Mouse (Mus musculus) MEL (cell line): ENCODE measurements at regions not wholly inside any gene's neighbourhood (a gene's known extent, or its start where the extent isn't known, plus 50 kb on each side); places are given as distances from the start of the nearest gene placed in this dataset.

Source experiments
- CTCF ChIP-seq, 3 experiments: IDR thresholded peaks in 2 of 3; conservative IDR thresholded peaks in 1 of 3; 2 replicates each; pipeline ENCODE4 v1.5.1; 2011 to 2012; ENCODE audit warnings: low read length in 3 of 3, low read depth in 2 of 3, mild to moderate bottlenecking in 2 of 3, improper control_type of control experiment in 1 of 3, inconsistent platforms in 1 of 3, mixed read lengths in 1 of 3, moderate library complexity in 1 of 3; ENCODE audit not compliant: control insufficient read depth in 1 of 3, insufficient read depth in 1 of 3, poor library complexity in 1 of 3, severe bottlenecking in 1 of 3
- E2F4 ChIP-seq: IDR thresholded peaks from 2 replicates; pipeline ENCODE4 v1.6.1; 2011; ENCODE audit warnings: low read depth, low read length, improper control_type of control experiment, borderline replicate concordance
- SIN3A ChIP-seq: IDR thresholded peaks from 2 replicates; pipeline ENCODE4 v1.6.1; 2012; ENCODE audit warnings: low read length, improper control_type of control experiment, inconsistent platforms

- TF ChIP-seq CTCF (IDR thresholded peaks at IDR 0.05 in 2 of 3, conservative IDR thresholded peaks at IDR 0.05 in 1 of 3; ENCODE audit: control insufficient read depth in 1 of 3, insufficient read depth in 1 of 3, low read depth in 2 of 3, low read length in 3 of 3, poor library complexity in 1 of 3, severe bottlenecking in 1 of 3) = no peak
- TF ChIP-seq SIN3A = no peak
- TF ChIP-seq E2F4 = no peak
Observed at GRCm38 (mm10) chr2:167776251-167777168, 86.9 kb upstream of the Tmem189 start.
